Mouse (Mus musculus) thymus, adult 2 months (tissue): Measurements from ENCODE around the gene Esyt1. TPM values are rescaled to one million over a fixed set of nuclear protein-coding genes. Genes with fewer than 3 reads are reported as not detected.

Experiments
- DNase-seq: peaks from one replicate; pipeline ENCODE4 v3.0.0; 2021
- H3K27ac ChIP-seq: fragments of 200-500 bp; 2 replicates; pipeline ENCODE4 v1.5.1; 2012; ENCODE audit warnings: low read length, control low read depth; ENCODE audit not compliant: control insufficient read depth, insufficient read depth
- H3K27me3 ChIP-seq: fragments of 200-500 bp; 2 replicates; pipeline ENCODE4 v1.6.1; 2012; ENCODE audit warnings: mild to moderate bottlenecking, low read length, moderate library complexity, mixed read lengths; ENCODE audit not compliant: control insufficient read depth, insufficient read depth
- H3K36me3 ChIP-seq: fragments of 200-500 bp; 2 replicates; pipeline ENCODE4 v1.6.1; 2012; ENCODE audit warnings: mild to moderate bottlenecking, low read length, moderate library complexity; ENCODE audit not compliant: control insufficient read depth, insufficient read depth
- H3K4me1 ChIP-seq: fragments of 200-500 bp; replicated peaks from 2 replicates; pipeline ENCODE4 v1.6.1; 2012; ENCODE audit warnings: low read length; ENCODE audit not compliant: control insufficient read depth, insufficient read depth
- H3K4me3 ChIP-seq: fragments of 200-500 bp; 2 replicates; pipeline ENCODE4 v1.5.1; 2012; ENCODE audit warnings: mild to moderate bottlenecking, low read length, control low read depth, moderate library complexity; ENCODE audit not compliant: control insufficient read depth, insufficient read depth
- CTCF ChIP-seq: fragments of 200-500 bp; IDR thresholded peaks from 2 replicates; pipeline ENCODE4 v1.5.1; 2012; ENCODE audit warnings: mild to moderate bottlenecking, control low read depth, low read length, moderate library complexity, borderline replicate concordance; ENCODE audit not compliant: control insufficient read depth, poor library complexity, insufficient read depth; ENCODE audit errors: extremely low read depth
- POLR2A ChIP-seq: fragments of 200-500 bp; IDR thresholded peaks from 2 replicates; pipeline ENCODE4 v1.6.1; 2012; ENCODE audit warnings: mild to moderate bottlenecking, low read length, control low read depth, moderate library complexity; ENCODE audit not compliant: control insufficient read depth, poor library complexity, insufficient read depth; ENCODE audit errors: extremely low read depth
- whole genome bisulfite sequencing: fragments of 180-500 bp; shearing (Covaris S2); methylation state at CpG from one replicate; pipeline ENCODE4 v1.1.7; 2018; 5-methylcytosine and 5-hydroxymethylcytosine counted together
- polyA plus RNA-seq: library from polyadenylated mRNA; depleted of rRNA; stranded (reverse); fragments of >200 nt; gene quantifications from 2 replicates; pipeline ENCODE4 v1.2.3, GENCODE M21; 2012

Esyt1 gene
- polyA plus RNA-seq, 1 experiment = 146 TPM

DNA sequence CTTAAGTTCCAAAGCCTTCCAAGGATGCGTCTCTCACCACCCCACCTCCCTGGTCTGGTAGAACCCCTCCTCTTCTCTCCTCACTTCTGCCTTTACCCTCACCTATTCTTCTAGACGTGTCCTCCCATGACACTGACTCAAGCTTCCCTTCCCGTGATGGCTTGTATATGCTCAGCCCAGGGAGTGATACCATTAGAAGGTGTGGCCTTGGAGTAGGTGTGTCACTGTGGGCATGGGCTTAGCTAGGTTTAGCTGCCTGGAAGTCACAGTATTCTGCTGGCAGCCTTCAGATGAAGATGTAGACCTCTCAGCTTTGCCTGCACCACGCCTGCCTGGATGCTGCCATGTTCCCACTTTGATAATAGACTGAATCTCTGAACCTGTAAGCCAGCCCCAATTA, 10.6 kb downstream of the Esyt1 start:
- H3K4me3 ChIP-seq = no peak overlapping the region
- H3K4me1 ChIP-seq = no peaks in the 10 kb centered on the region
- no peak overlapping the region for H3K27ac ChIP-seq
- no peaks in the 10 kb centered on the region for H3K27me3 ChIP-seq
- DNase-seq = no peak
- no peak for TF ChIP-seq POLR2A
- no peak for TF ChIP-seq CTCF
- WGBS = 92% methylated on average over 4 of the region's 4 CpGs
- peaks cover 50% of the 10 kb centered on the region for H3K36me3 ChIP-seq

GRCm38 (mm10) chr10:128511761-128512160, 13.9 kb downstream of the Esyt1 start:
- no peaks in the 10 kb centered on the region for H3K4me1 ChIP-seq
- no peak for TF ChIP-seq CTCF
- no peak for TF ChIP-seq POLR2A
- H3K4me3 ChIP-seq = no peak overlapping the region
- no peak for DNase-seq
- 96% methylated on average over 12 of the region's 12 CpGs for WGBS
- H3K27ac ChIP-seq = no peak overlapping the region
- no peaks in the 10 kb centered on the region for H3K27me3 ChIP-seq
- peaks cover 42% of the 10 kb centered on the region for H3K36me3 ChIP-seq

GRCm38 (mm10) chr10:128511189-128511588, 14.5 kb downstream of the Esyt1 start:
- Histone ChIP-seq H3K27ac (no peak overlapping the region), H3K36me3 (peaks cover 36% of the 10 kb centered on the region), H3K4me1 (no peaks in the 10 kb centered on the region), H3K27me3 (no peaks in the 10 kb centered on the region), H3K4me3 (no peak overlapping the region)
- no peak for DNase-seq
- TF ChIP-seq CTCF = no peak
- no peak for TF ChIP-seq POLR2A
- WGBS = 96% methylated on average over 9 of the region's 9 CpGs

- Histone ChIP-seq H3K27ac (no peak overlapping the region), H3K4me1 (no peaks in the 10 kb centered on the region), H3K27me3 (no peaks in the 10 kb centered on the region), H3K36me3 (peaks cover 27% of the 10 kb centered on the region), H3K4me3 (no peak overlapping the region)
- TF ChIP-seq CTCF (no peak), POLR2A (no peak)
- 96% methylated on average over 11 of the region's 11 CpGs for WGBS
- no peak for DNase-seq
Observed at GRCm38 (mm10) chr10:128510301-128510700, 15.4 kb downstream of the Esyt1 start.

- WGBS = 95% methylated on average over 4 of the region's 4 CpGs
- H3K27ac ChIP-seq = no peak overlapping the region
- H3K27me3 ChIP-seq = no peaks in the 10 kb centered on the region
- H3K36me3 ChIP-seq = peaks cover 22% of the 10 kb centered on the region
- no peak overlapping the region for H3K4me3 ChIP-seq
- TF ChIP-seq CTCF = no peak
- TF ChIP-seq POLR2A = no peak
- DNase-seq = no peak
- H3K4me1 ChIP-seq = no peaks in the 10 kb centered on the region
Observed at GRCm38 (mm10) chr10:128509831-128510230, 15.8 kb downstream of the Esyt1 start.

DNA sequence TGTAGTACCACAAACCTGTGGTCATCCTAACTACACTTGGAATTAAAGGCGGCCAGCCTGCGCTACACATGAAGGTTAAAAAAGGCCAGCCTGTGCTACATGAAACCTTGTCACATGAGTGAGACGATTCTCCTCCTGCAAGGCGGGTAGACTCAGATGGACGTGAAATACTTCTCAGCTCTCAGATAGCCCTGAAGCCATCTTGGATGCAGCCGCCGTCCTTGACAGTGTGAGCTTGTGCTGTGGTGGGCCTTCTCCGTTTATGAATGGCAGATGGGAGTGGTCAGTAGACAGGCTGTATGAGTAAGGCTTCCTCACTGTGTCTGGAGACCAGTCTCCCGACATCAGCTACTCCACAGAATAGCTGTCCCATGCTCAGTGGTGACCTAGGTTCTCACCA, 16.5 kb downstream of the Esyt1 start:
- Histone ChIP-seq H3K27ac (no peak overlapping the region), H3K27me3 (no peaks in the 10 kb centered on the region), H3K4me3 (no peak overlapping the region), H3K36me3 (peaks cover 19% of the 10 kb centered on the region), H3K4me1 (peaks cover 6% of the 10 kb centered on the region)
- 95% methylated on average over 9 of the region's 9 CpGs for whole genome bisulfite sequencing
- TF ChIP-seq CTCF (no peak), POLR2A (no peak)
- no peak for DNase-seq

GRCm38 (mm10) chr10:128508260-128508659, 17.4 kb downstream of the Esyt1 start:
- H3K4me3 ChIP-seq = no peak overlapping the region
- WGBS = 92% methylated on average over 9 of the region's 9 CpGs
- no peak for DNase-seq
- peaks cover 12% of the 10 kb centered on the region for H3K4me1 ChIP-seq
- TF ChIP-seq CTCF (no peak), POLR2A (no peak)
- H3K27ac ChIP-seq = no peak overlapping the region
- peaks cover 19% of the 10 kb centered on the region for H3K36me3 ChIP-seq
- no peaks in the 10 kb centered on the region for H3K27me3 ChIP-seq
